Mouse (Mus musculus) gastrocnemius, adult 2 months (tissue): ENCODE measurements at regions not wholly inside any gene's neighbourhood (a gene's known extent, or its start where the extent isn't known, plus 50 kb on each side); places are given as distances from the start of the nearest gene placed in this dataset.
A peak's percentile ranks its signal among the peaks of the same experiment; 100 is the strongest.

Experiments
- DNase-seq: peaks from one replicate; pipeline ENCODE4 v3.0.0; 2022
- H3K27ac ChIP-seq: fragments of 200-600 bp; 2 replicates; pipeline ENCODE4 v1.8.1; 2022; ENCODE audit warnings: mild to moderate bottlenecking
- H3K4me3 ChIP-seq: fragments of 200-600 bp; 2 replicates; pipeline ENCODE4 v1.8.1; 2022; ENCODE audit warnings: mild to moderate bottlenecking, moderate library complexity
- CTCF ChIP-seq: fragments of 200-600 bp; IDR thresholded peaks from 2 replicates; pipeline ENCODE4 v1.8.1; 2022; ENCODE audit warnings: antibody characterized with exemption, mild to moderate bottlenecking, moderate library complexity
- intact Hi-C: fragments of 180-260 bp; cut with DNase I; formaldehyde crosslinking; loops from one replicate; pipeline ENCODE4 v1.15.1; 2025

- intact Hi-C loops, result no loop called here
- H3K4me3 ChIP-seq, result no peak overlapping the region
- H3K27ac ChIP-seq, result no peak overlapping the region
- no peak for TF ChIP-seq CTCF
- DNase-seq, result no peak
Measured at GRCm38 (mm10) chr14:113566885-113567284, 252.5 kb downstream of the Tpm3-rs7 start.

- intact Hi-C loops, result no loop called here
- DNase-seq, result peak; percentile 20
- Histone ChIP-seq H3K27ac (no peak overlapping the region), H3K4me3 (no peak overlapping the region)
- TF ChIP-seq CTCF, result no peak
Measured at GRCm38 (mm10) chr14:113590811-113591210, 276.4 kb downstream of the Tpm3-rs7 start.

- TF ChIP-seq CTCF, result no peak
- Histone ChIP-seq H3K27ac (no peak overlapping the region), H3K4me3 (no peak overlapping the region)
- no peak for DNase-seq
- intact Hi-C loops, result no loop called here
Measured at GRCm38 (mm10) chr14:113627115-113627514, 312.7 kb downstream of the Tpm3-rs7 start.

- TF ChIP-seq CTCF, result no peak
- H3K27ac ChIP-seq, result no peak overlapping the region
- DNase-seq, result no peak
- no peak overlapping the region for H3K4me3 ChIP-seq
- intact Hi-C loops, result no loop called here
Measured at GRCm38 (mm10) chr14:113651296-113651695, 336.9 kb downstream of the Tpm3-rs7 start.

DNA sequence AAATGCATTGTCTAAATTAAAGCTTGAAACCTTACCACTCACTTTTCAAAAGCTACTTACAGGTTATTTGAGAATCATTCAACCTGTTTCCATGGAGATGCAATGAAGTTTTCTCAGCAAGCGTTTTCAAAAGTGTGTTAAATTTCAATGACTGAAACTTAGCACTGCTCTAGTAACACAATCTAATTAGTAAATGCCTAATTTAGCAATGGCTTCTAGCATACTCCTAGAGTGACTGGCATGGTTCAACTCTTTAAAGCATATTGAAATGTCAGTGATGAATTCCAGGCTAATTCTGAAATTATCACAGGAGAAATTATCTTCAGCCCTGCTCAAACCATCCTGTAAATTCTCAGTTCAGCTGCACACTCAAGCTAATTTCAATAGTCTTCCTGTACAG is 342.5 kb downstream of the Tpm3-rs7 start:
- no peak for TF ChIP-seq CTCF
- intact Hi-C loops, result no loop called here
- DNase-seq, result no peak
- Histone ChIP-seq H3K4me3 (no peak overlapping the region), H3K27ac (no peak overlapping the region)

DNA sequence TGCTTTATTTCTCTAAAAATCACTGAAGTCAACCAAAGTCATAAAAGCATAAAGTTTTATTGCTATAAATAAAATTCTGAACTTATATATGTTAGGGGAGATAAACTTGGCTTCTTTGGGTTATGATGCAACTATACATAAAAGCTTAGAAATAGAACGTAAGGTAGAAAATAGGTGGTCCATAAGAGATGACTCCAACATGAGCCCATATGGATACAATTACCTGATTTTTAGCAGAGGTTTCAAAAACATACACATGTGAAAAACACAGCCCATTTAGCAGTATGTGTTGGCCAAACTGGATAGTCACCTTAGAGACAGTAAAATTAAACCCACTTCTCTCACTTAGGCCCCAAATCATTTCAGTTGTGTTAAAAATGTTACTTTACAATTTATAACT is 354.3 kb downstream of the Tpm3-rs7 start:
- no peak for DNase-seq
- TF ChIP-seq CTCF, result no peak
- intact Hi-C loops, result no loop called here
- H3K27ac ChIP-seq, result no peak overlapping the region
- no peak overlapping the region for H3K4me3 ChIP-seq

DNA sequence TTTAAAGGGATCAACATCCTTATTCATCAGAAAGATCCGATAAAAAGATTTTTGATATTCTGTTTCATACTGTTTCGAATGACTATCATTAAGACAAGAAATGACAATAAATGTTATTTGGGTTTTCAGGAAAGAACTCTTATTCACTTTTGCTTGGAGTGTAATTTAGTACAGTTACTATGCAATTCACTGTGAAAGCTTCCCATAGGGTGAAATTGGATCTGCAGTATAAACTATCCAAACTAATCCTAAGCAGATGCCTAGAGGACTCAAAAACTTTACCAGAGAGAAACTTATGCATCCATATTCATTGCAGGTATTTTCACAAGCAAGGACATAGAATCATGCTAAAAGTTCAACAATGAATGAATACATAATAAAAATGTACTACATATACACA is 355.0 kb downstream of the Tpm3-rs7 start:
- no peak overlapping the region for H3K4me3 ChIP-seq
- intact Hi-C loops, result no loop called here
- TF ChIP-seq CTCF, result no peak
- H3K27ac ChIP-seq, result no peak overlapping the region
- no peak for DNase-seq

- Histone ChIP-seq H3K4me3 (no peak overlapping the region), H3K27ac (no peak overlapping the region)
- intact Hi-C loops, result no loop called here
- DNase-seq, result no peak
- no peak for TF ChIP-seq CTCF
Measured at GRCm38 (mm10) chr14:113710953-113711352, 396.5 kb downstream of the Tpm3-rs7 start.
